Mouse (Mus musculus): ENCODE measurements around the gene Iqsec1.

Gene Iqsec1

GRCm38 (mm10) chr6:90953349-90953748, 35.1 kb downstream of the Iqsec1 start:
- DNase-seq = no peak

- DNase-seq = no peak
These were observed 37.5 kb downstream of the Iqsec1 start for GRCm38 (mm10) chr6:90950936-90951335.

GRCm38 (mm10) chr6:90948097-90948496, 40.4 kb downstream of the Iqsec1 start:
- DNase-seq = no peak

GRCm38 (mm10) chr6:90945560-90946230, 42.8 kb downstream of the Iqsec1 start:
- DNase-seq = peak; percentile 75

GRCm38 (mm10) chr6:90941257-90941656, 47.2 kb downstream of the Iqsec1 start:
- DNase-seq = peak; percentile 44

GRCm38 (mm10) chr6:90933656-90934055, 54.8 kb downstream of the Iqsec1 start:
- DNase-seq = no peak

GRCm38 (mm10) chr6:90928806-90929205, 59.7 kb downstream of the Iqsec1 start:
- no peak for DNase-seq

- no peak for DNase-seq
These were observed 63.0 kb downstream of the Iqsec1 start for GRCm38 (mm10) chr6:90925472-90925871.

- DNase-seq = no peak
These were observed 63.7 kb downstream of the Iqsec1 start for GRCm38 (mm10) chr6:90924796-90925195.

- no peak for DNase-seq
These were observed 64.1 kb downstream of the Iqsec1 start for GRCm38 (mm10) chr6:90924379-90924778.

- no peak for DNase-seq
These were observed 67.1 kb downstream of the Iqsec1 start for GRCm38 (mm10) chr6:90921259-90921946.

GRCm38 (mm10) chr6:90920510-90921220, 67.8 kb downstream of the Iqsec1 start:
- DNase-seq = no peak

GRCm38 (mm10) chr6:90919636-90920420, 68.7 kb downstream of the Iqsec1 start:
- peak; percentile 12 for DNase-seq

GRCm38 (mm10) chr6:90915585-90915984, 72.9 kb downstream of the Iqsec1 start:
- DNase-seq = no peak

GRCm38 (mm10) chr6:90913771-90914170, 74.7 kb downstream of the Iqsec1 start:
- DNase-seq = no peak

- no peak for DNase-seq
These were observed 75.7 kb downstream of the Iqsec1 start for GRCm38 (mm10) chr6:90912768-90913167.

- no peak for DNase-seq
These were observed 84.3 kb downstream of the Iqsec1 start for GRCm38 (mm10) chr6:90904143-90904542.

GRCm38 (mm10) chr6:90900302-90900701, 88.2 kb downstream of the Iqsec1 start:
- DNase-seq = no peak

- no peak for DNase-seq
These were observed 89.2 kb downstream of the Iqsec1 start for GRCm38 (mm10) chr6:90899266-90899665.

GRCm38 (mm10) chr6:90898107-90898506, 90.4 kb downstream of the Iqsec1 start:
- DNase-seq = no peak

- DNase-seq = no peak
These were observed 96.1 kb downstream of the Iqsec1 start for GRCm38 (mm10) chr6:90892401-90892800.

- no peak for DNase-seq
These were observed 98.9 kb downstream of the Iqsec1 start for GRCm38 (mm10) chr6:90889356-90890285.
